Mouse (Mus musculus) embryonic facial prominence, embryonic 14.5 days (tissue): ENCODE measurements around the gene Map3k6. TPM values are rescaled to one million over a fixed set of nuclear protein-coding genes. Genes with fewer than 3 reads are reported as not detected.

ENCODE experiments used
- ATAC-seq: fragments of 200-750 bp; cut with Nextera tagmentation; 2 replicates; pipeline ENCODE4 v1.8.0; 2017; ENCODE audit warnings: low read depth, moderate number of reproducible peaks, moderate TSS enrichment
- DNase-seq: peaks from one replicate; pipeline ENCODE4 v3.0.0-alpha.2; 2015; ENCODE audit warnings: low spot score
- H3K27ac ChIP-seq: fragments of 300-500 bp; sonication (generic); replicated peaks from 2 replicates; pipeline ENCODE4 v1.5.1; 2014; ENCODE audit warnings: low read depth, mild to moderate bottlenecking, low read length, moderate library complexity
- H3K27me3 ChIP-seq: fragments of 300-500 bp; sonication (generic); replicated peaks from 2 replicates; pipeline ENCODE4 v1.6.1; 2014; ENCODE audit warnings: low read length; ENCODE audit not compliant: control insufficient read depth, insufficient read depth
- H3K36me3 ChIP-seq: fragments of 300-500 bp; sonication (generic); 2 replicates; pipeline ENCODE4 v1.6.1; 2014; ENCODE audit warnings: low read length, mixed read lengths; ENCODE audit not compliant: control insufficient read depth, insufficient read depth
- H3K4me1 ChIP-seq: fragments of 300-500 bp; sonication (generic); 2 replicates; pipeline ENCODE4 v1.6.1; 2014; ENCODE audit warnings: antibody characterized with exemption, low read length; ENCODE audit not compliant: control insufficient read depth, insufficient read depth
- H3K4me2 ChIP-seq: fragments of 300-500 bp; sonication (generic); 2 replicates; pipeline ENCODE4 v1.6.1; 2014; ENCODE audit warnings: low read depth, mild to moderate bottlenecking, low read length, moderate library complexity, mixed read lengths
- H3K4me3 ChIP-seq: fragments of 300-500 bp; sonication (generic); 2 replicates; pipeline ENCODE4 v1.5.1; 2014; ENCODE audit warnings: low read depth, mild to moderate bottlenecking, low read length
- H3K9ac ChIP-seq: fragments of 300-500 bp; sonication (generic); 2 replicates; pipeline ENCODE4 v1.6.1; 2014; ENCODE audit warnings: low read depth, mild to moderate bottlenecking, low read length, moderate library complexity, mixed read lengths
- H3K9me3 ChIP-seq: fragments of 300-500 bp; sonication (generic); 2 replicates; pipeline ENCODE4 v1.6.1; 2016; ENCODE audit warnings: low read length; ENCODE audit not compliant: control insufficient read depth
- WGBS: fragments of 180-500 bp; shearing (Covaris S2); extraction: QIAGEN DNeasy Blood & Tissue Kit; methylation state at CpG from one replicate; pipeline ENCODE4 v1.1.7; 2014; 5-methylcytosine and 5-hydroxymethylcytosine counted together
- polyA plus RNA-seq: library from polyadenylated mRNA; unstranded; fragments of >200 nt; fragmentation: Nextera tagmentation; extraction: Ambion mirVana; gene quantifications from 2 replicates; pipeline ENCODE4 v1.2.1, GENCODE M21; 2014

Gene Map3k6
- polyA plus RNA-seq, 1 experiment from 2014 or later, result 7.9 TPM

DNA sequence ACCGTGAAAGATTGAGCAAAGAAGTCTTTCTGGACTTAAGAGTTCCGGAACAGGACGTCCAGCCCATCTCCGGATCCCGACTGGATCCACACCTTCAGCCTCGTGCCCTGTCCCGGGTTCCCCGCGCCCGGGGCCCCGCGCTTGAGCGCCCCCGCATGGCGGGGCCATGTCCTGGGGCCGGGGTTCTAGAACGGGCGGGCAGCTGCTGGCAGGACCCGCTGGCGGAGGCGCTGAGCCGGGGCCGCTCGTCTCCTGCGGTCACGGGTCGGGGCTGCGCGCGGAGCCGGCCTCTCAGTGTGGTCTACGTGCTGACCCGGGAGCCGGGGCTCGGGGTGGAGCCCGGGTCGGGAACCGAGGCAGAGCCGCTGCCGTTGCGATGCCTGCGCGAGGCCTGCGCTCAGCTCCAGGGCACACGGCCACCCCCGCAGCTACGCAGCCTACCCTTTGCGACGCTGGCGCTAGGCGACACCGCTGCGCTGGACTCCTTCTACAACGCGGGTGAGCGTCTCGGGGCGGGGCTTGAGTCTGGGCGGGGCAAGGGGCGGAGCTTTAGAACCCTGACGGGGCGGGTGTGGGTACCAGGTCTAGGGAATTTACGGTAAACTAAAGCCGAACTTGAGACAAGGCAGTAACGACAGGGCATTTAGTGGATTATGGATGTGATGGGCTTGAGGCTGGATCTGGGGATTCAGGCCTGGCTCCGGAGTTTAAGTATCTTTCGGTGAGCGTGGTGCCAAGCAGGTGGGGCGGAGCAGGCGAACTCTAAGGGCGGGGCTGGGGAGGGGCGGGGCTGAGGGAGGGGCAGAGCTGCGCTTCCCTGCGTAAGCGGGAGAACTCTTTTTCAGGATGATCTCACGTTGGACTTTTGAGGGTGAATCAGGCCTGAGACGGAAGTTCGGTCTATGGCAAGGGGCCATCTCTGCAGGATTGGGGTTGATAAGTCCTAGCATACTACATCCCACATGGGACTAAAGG is 603 bp downstream of the Map3k6 start:
- peaks cover 33% of the 10 kb centered on the region for H3K27me3 ChIP-seq
- peak overlapping the region; percentile 66 for H3K4me3 ChIP-seq
- DNase-seq, result peak; percentile 93
- 1% methylated on average over 51 of the region's 78 CpGs for WGBS
- H3K4me1 ChIP-seq, result peaks cover 10% of the 10 kb centered on the region
- no peaks in the 10 kb centered on the region for H3K36me3 ChIP-seq
- peak overlapping the region; percentile 94 for H3K4me2 ChIP-seq
- peak overlapping the region; percentile 79 for H3K9ac ChIP-seq
- no peaks in the 10 kb centered on the region for H3K9me3 ChIP-seq
- peak overlapping the region; percentile 67; the same call in 1 of the 2 replicates for H3K27ac ChIP-seq
- peak; percentile 95 for ATAC-seq

DNA sequence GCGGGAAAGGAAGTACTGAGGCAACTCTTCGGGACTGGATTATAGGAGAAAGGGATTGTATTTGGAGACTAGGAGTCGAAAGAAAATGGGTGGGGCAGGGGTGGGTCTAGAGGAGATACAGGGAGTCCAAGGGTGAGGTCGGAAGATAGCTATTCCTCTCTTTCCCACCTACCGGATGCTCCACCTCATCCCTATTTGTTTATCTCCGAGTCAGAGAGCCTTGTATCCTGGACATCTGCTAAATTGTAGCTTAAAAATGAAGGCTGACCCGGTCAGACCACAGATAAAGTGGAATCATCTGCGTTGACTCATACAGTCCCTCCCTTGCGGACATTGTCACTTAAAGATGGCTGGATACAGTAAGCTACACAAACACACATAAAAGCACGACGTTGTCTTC is 1.3 kb downstream of the Map3k6 start:
- Histone ChIP-seq H3K4me1 (peaks cover 10% of the 10 kb centered on the region), H3K4me3 (peak overlapping the region; percentile 66), H3K9ac (no peak overlapping the region; the same call in 1 of the 2 replicates), H3K27ac (no peak overlapping the region), H3K9me3 (no peaks in the 10 kb centered on the region), H3K36me3 (no peaks in the 10 kb centered on the region), H3K27me3 (peaks cover 38% of the 10 kb centered on the region), H3K4me2 (peak overlapping the region; percentile 94)
- DNase-seq (no peak), ATAC-seq (no peak)
- 33% methylated on average over 11 of the region's 11 CpGs for WGBS

DNA sequence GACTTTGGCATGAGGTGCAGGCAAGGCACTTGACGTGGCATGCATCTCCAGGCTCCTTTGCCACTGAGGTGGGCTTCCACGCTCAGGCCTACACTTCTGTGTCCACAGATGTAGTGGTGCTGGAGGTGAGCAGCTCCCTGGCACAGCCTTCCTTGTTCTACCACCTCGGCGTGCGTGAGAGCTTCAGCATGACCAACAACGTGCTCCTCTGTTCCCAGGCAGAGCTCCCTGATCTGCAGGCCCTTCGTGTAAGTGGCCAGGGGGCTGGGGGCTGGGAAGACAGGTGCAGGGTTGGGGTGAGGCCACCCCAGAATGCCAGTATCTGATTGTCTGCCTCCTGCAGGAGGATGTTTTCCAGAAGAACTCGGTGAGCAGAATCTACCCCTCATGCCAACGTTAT is 2.1 kb downstream of the Map3k6 start:
- no peak overlapping the region for H3K4me2 ChIP-seq
- peaks cover 41% of the 10 kb centered on the region for H3K27me3 ChIP-seq
- ATAC-seq, result no peak
- peaks cover 10% of the 10 kb centered on the region for H3K4me1 ChIP-seq
- no peak overlapping the region for H3K4me3 ChIP-seq
- no peak for DNase-seq
- 53% methylated on average over 9 of the region's 9 CpGs for WGBS
- H3K9me3 ChIP-seq, result no peaks in the 10 kb centered on the region
- H3K27ac ChIP-seq, result no peak overlapping the region
- no peak overlapping the region for H3K9ac ChIP-seq
- H3K36me3 ChIP-seq, result no peaks in the 10 kb centered on the region

DNA sequence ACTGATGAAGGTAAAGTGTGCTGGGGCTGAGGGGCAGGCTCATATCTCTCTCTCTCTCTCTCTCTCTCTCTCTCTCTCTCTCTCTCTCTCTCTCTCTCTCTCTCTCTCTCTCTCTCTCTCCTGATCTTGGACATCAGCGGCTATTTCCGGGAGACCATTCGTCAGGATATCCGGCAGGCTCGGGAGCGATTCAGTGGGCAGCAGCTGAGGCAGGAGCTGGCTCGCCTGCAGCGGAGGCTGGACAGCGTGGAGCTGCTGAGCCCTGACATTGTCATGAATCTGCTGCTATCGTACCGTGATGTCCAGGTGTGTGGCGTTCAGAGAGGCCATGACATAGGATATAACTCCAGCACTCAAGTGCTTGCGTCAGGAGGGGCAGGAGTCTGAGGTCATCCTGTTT is 2.9 kb downstream of the Map3k6 start:
- DNase-seq (no peak), ATAC-seq (no peak)
- Histone ChIP-seq H3K4me1 (peaks cover 10% of the 10 kb centered on the region), H3K4me2 (no peak overlapping the region), H3K27ac (no peak overlapping the region), H3K9ac (no peak overlapping the region), H3K4me3 (no peak overlapping the region), H3K27me3 (peaks cover 49% of the 10 kb centered on the region), H3K36me3 (no peaks in the 10 kb centered on the region), H3K9me3 (no peaks in the 10 kb centered on the region)
- 46% methylated on average over 13 of the region's 13 CpGs for WGBS

DNA sequence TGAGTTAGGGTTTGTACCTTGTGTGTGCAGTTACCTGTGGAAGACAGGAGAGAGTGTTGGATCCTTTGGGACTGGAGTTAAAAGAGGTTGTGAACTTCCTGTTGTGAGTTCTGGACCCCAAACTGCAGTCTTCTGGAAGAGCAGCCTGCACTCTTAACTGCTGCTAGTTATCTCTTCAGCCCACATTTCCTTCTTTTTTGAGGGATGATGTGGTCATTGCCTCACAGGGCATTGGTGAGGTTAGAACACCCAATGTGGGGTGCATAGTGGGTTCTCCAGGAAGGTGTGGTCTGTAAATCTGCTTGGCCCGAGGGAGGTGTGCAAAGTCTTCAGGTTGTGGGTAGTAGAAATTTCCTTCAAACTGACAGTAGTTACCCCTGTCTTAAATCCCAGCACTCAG is 3.7 kb downstream of the Map3k6 start:
- 88% methylated on average over 1 of the region's 1 CpGs for WGBS
- no peak overlapping the region for H3K4me3 ChIP-seq
- H3K9ac ChIP-seq, result no peak overlapping the region
- ATAC-seq (no peak), DNase-seq (no peak)
- H3K27me3 ChIP-seq, result peaks cover 52% of the 10 kb centered on the region
- no peaks in the 10 kb centered on the region for H3K36me3 ChIP-seq
- H3K9me3 ChIP-seq, result no peaks in the 10 kb centered on the region
- H3K4me2 ChIP-seq, result no peak overlapping the region
- no peak overlapping the region for H3K27ac ChIP-seq
- H3K4me1 ChIP-seq, result peaks cover 10% of the 10 kb centered on the region

DNA sequence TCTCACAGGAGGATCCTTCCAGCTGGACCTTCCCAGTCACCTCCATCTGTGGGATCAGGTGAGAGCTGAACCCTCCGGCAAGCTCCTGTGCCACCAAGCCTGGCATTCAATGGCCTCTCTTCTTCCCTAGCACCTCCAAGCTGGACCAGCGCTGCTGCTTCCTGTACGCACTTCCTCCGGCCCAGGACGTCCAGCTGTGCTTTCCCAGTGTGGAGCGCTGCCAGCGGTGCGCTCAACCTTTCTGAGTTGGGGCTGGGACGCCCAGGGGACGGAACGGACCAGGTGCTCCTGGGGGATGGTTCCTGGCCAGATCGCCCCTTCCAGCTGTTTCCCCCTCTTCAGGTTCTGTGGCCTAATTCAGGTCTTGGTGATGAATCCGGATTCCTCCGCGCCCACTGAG is 6.5 kb downstream of the Map3k6 start:
- no peak overlapping the region for H3K27ac ChIP-seq
- no peak for ATAC-seq
- H3K4me3 ChIP-seq, result no peak overlapping the region
- DNase-seq, result no peak
- no peak overlapping the region for H3K4me2 ChIP-seq
- peaks cover 66% of the 10 kb centered on the region for H3K27me3 ChIP-seq
- 22% methylated on average over 15 of the region's 15 CpGs for WGBS
- H3K4me1 ChIP-seq, result peaks cover 11% of the 10 kb centered on the region
- H3K9me3 ChIP-seq, result no peaks in the 10 kb centered on the region
- H3K36me3 ChIP-seq, result no peaks in the 10 kb centered on the region
- H3K9ac ChIP-seq, result no peak overlapping the region

DNA sequence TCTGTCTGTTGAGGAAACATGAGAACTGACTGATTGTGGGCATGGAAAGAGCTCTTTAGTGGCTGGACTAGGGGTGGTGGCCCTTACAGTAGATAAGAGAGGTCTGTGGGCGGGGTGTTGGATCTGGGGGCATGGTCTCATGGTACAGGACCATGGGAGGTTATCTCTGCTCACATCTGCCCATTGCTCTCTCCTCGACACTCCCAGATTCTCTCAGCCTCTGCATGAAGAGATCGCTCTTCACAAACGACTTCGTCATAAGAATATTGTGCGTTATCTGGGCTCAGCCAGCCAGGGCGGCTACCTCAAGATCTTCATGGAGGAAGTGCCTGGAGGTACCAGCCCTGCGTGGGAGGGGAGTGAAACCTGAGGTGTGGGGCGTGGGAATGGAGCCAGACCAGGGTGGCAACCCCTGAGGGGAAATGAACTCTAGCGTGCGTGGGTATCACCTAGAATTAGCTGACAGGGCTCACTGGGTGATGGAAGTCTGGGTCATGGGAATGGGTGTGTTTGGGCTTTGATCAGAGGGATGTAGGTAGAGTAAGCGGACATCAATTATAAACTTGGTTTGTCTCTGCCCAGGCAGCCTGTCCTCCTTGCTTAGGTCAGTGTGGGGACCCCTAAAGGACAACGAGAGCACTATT is 7.3 kb downstream of the Map3k6 start:
- Histone ChIP-seq H3K9ac (no peak overlapping the region), H3K4me3 (no peak overlapping the region), H3K4me2 (no peak overlapping the region), H3K9me3 (no peaks in the 10 kb centered on the region), H3K36me3 (no peaks in the 10 kb centered on the region), H3K27me3 (peaks cover 60% of the 10 kb centered on the region), H3K4me1 (peaks cover 10% of the 10 kb centered on the region; the same call in 1 of the 2 replicates), H3K27ac (no peak overlapping the region)
- no peak for DNase-seq
- ATAC-seq, result no peak
- 75% methylated on average over 13 of the region's 13 CpGs for WGBS

DNA sequence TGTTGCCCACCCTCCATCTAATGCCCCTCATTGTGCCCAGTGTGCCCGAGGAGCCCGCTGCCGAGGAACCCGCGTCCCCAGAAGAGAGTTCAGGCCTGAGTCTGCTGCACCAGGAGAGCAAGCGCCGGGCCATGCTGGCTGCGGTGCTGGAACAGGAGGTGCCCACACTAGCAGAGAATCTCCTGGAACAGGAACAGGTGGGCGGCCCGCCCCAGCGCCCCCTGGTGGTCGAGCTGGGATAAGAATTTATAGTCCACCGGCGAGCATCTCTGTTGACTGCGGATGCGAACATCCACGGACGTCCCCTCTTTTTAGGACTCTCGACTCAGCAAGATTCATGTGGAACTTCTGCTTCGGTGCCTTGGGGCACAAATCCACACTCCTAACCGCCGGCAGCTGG is 10.0 kb downstream of the Map3k6 start:
- WGBS, result under 1% methylated on average over 22 of the region's 22 CpGs

More for the DNA sequence above, 10.0 kb downstream of the Map3k6 start:
- ATAC-seq (peak; percentile 65; the same call in 1 of the 2 replicates), DNase-seq (peak; percentile 69)
- Histone ChIP-seq H3K4me3 (peak overlapping the region; percentile 41), H3K36me3 (no peaks in the 10 kb centered on the region), H3K9ac (peak overlapping the region; percentile 60), H3K27ac (no peak overlapping the region), H3K4me1 (peaks cover 10% of the 10 kb centered on the region; the same call in 1 of the 2 replicates), H3K4me2 (peak overlapping the region; percentile 74), H3K9me3 (no peaks in the 10 kb centered on the region), H3K27me3 (peaks cover 47% of the 10 kb centered on the region)
